10 mouse cellular contexts compared by ENCODE assay signal in the genomic region with DNA sequence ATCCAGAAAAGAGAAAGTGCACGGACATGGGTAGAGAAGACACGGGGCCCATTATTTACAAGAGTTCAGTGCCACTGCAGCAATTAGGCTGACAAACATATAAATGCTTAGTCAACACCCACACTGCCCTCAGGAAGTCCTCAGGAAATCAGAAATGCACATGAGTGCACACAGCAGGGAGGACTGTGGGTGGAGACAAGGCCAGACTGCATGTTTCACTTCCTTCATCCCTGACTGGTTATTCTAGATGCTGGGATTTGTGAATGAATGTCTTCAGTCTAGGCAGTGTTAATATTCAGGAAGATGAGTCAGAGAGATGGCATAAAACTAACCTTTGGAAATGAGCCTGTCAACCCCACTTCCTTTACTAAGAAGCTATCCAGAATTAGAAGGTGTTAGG.
A peak's percentile ranks its signal among the peaks of the same experiment; 100 is the strongest.
DNase-seq lines count a peak whose midpoint lies in the region; ATAC-seq and TF ChIP-seq lines count a peak whose summit lies in the region.
"Had no signal": no experiment of that assay in that cellular context is flagged by ENCODE, and none has a peak within 500 bp of the region (broad histone marks: within the 10 kb centered on the region; RNA-seq: fewer than 3 reads in every experiment).

No protein-coding gene starts in this region.

- DNase-seq in adrenal gland, adult 2 months, result peak; percentile 17
- no peak for DNase-seq in adrenal gland, adult 8-10 months
- no peak for DNase-seq in lung, adult 2 months
- DNase-seq in kidney, postnatal 0 days (ENCODE audit: low spot score), result peak; percentile 41
- peak; percentile 36 for DNase-seq in skeletal muscle tissue, adult 2 months (ENCODE audit: low read depth, low spot score)
- DNase-seq in layer of hippocampus, adult 18-20 months (ENCODE audit: low spot score in 2 of 2), result no peak
- DNase-seq in embryo, embryonic 10.5 days (ENCODE audit: low spot score), result no peak
- DNase-seq: gastrocnemius, postnatal 36 days had no signal

- no peak overlapping the region for H3K4me2 ChIP-seq in lung, embryonic 16.5 days (ENCODE audit: low read depth, low read length)
- H3K4me2 ChIP-seq in kidney, postnatal 0 days (ENCODE audit: low read length), result no peak overlapping the region
- H3K4me2 ChIP-seq: embryonic facial prominence, embryonic 12.5 days had no signal

- peaks cover 6% of the 10 kb centered on the region; the same call in 1 of the 2 replicates for H3K4me1 ChIP-seq in lung, embryonic 16.5 days (replicated peaks; ENCODE audit: control insufficient read depth, insufficient read depth, low read length)
- H3K4me1 ChIP-seq in lung, adult 2 months (ENCODE audit: control insufficient read depth, insufficient read depth, low read length), result peaks cover 5% of the 10 kb centered on the region
- H3K4me1 ChIP-seq in kidney, postnatal 0 days (replicated peaks; ENCODE audit: insufficient read depth, low read length), result no peaks in the 10 kb centered on the region

- no peak overlapping the region for H3K4me3 ChIP-seq in lung, embryonic 16.5 days (ENCODE audit: low read length)
- H3K4me3 ChIP-seq in lung, adult 2 months (replicated peaks; ENCODE audit: extremely low read depth, low read depth, low read length), result no peak overlapping the region
- no peak overlapping the region for H3K4me3 ChIP-seq in kidney, postnatal 0 days (replicated peaks; ENCODE audit: low read depth, low read length)
- H3K4me3 ChIP-seq: embryonic facial prominence, embryonic 12.5 days had no signal

- no peaks in the 10 kb centered on the region for H3K9me3 ChIP-seq in lung, embryonic 16.5 days (ENCODE audit: control insufficient read depth, low read length)
- H3K9me3 ChIP-seq in kidney, postnatal 0 days (replicated peaks; ENCODE audit: low read length), result no peaks in the 10 kb centered on the region
- H3K9me3 ChIP-seq: embryonic facial prominence, embryonic 12.5 days had no signal

- H3K27me3 ChIP-seq in lung, embryonic 16.5 days (ENCODE audit: control insufficient read depth, insufficient read depth, low read depth, low read length), result no peaks in the 10 kb centered on the region
- H3K27me3 ChIP-seq in kidney, postnatal 0 days (ENCODE audit: insufficient read depth, low read length), result no peaks in the 10 kb centered on the region
- H3K27me3 ChIP-seq: embryonic facial prominence, embryonic 12.5 days had no signal

- no peak for TF ChIP-seq POLR2A in lung, adult 2 months (IDR thresholded peaks at IDR 0.05; ENCODE audit: borderline replicate concordance, extremely low read depth, low read depth, low read length)

- H3K36me3 ChIP-seq in lung, embryonic 16.5 days (ENCODE audit: control insufficient read depth, insufficient read depth, low read length), result no peaks in the 10 kb centered on the region
- H3K36me3 ChIP-seq in kidney, postnatal 0 days (ENCODE audit: insufficient read depth, low read length), result no peaks in the 10 kb centered on the region
- H3K36me3 ChIP-seq: embryonic facial prominence, embryonic 12.5 days had no signal

- TF ChIP-seq CTCF in lung, adult 2 months (IDR thresholded peaks at IDR 0.05; ENCODE audit: insufficient read depth, low read length), result no peak
- TF ChIP-seq CTCF in kidney, postnatal 0 days (IDR thresholded peaks at IDR 0.05; ENCODE audit: low read depth), result no peak

- peak; percentile 65 for ATAC-seq in lung, embryonic 16.5 days (ENCODE audit: low read depth)
- no peak; the same call in 1 of the 2 replicates for ATAC-seq in kidney, postnatal 0 days (replicated peaks; ENCODE audit: low FRiP score, low read depth)

- no peak overlapping the region for H3K27ac ChIP-seq in lung, embryonic 16.5 days (ENCODE audit: low read length)
- H3K27ac ChIP-seq in kidney, postnatal 0 days, result no peak overlapping the region
- H3K27ac ChIP-seq: embryonic facial prominence, embryonic 12.5 days had no signal

- WGBS in lung, embryonic 16.5 days, result 40% methylated on average over 2 of the region's 2 CpGs
- WGBS in lung, adult 2 months, result 17% methylated on average over 2 of the region's 2 CpGs
- WGBS in kidney, postnatal 0 days, result 15% methylated on average over 2 of the region's 2 CpGs

- H3K9ac ChIP-seq in lung, embryonic 16.5 days (ENCODE audit: low read length), result no peak overlapping the region
- no peak overlapping the region for H3K9ac ChIP-seq in kidney, postnatal 0 days (ENCODE audit: low read depth, low read length)
- H3K9ac ChIP-seq: embryonic facial prominence, embryonic 12.5 days had no signal

Comparison
In these comparisons a context has a peak if more than half of its experiments do, and no peak if none do; other contexts are left out.
1. DNase-seq: peak in adrenal gland, adult 2 months (single experiment), kidney, postnatal 0 days (single experiment) and skeletal muscle tissue, adult 2 months (single experiment); none in adrenal gland, adult 8-10 months (single experiment), lung, adult 2 months (single experiment), layer of hippocampus, adult 18-20 months (0 of 2) and embryo, embryonic 10.5 days (single experiment).